Mouse (Mus musculus) hindbrain, embryonic 15.5 days (tissue): Measurements from ENCODE around the gene Spg21. TPM values are rescaled to one million over a fixed set of nuclear protein-coding genes. Genes with fewer than 3 reads are reported as not detected.

ENCODE experiments used
- ATAC-seq: fragments of 200-750 bp; cut with Nextera tagmentation; 2 replicates; pipeline ENCODE4 v1.8.0; 2017; ENCODE audit warnings: low read depth, moderate number of reproducible peaks, moderate TSS enrichment; ENCODE audit not compliant: low FRiP score
- H3K27ac ChIP-seq: fragments of 300-500 bp; sonication (generic); replicated peaks from 2 replicates; pipeline ENCODE4 v1.5.1; 2015; ENCODE audit warnings: mild to moderate bottlenecking, inconsistent platforms
- H3K27me3 ChIP-seq: fragments of 300-500 bp; sonication (generic); 2 replicates; pipeline ENCODE4 v1.6.1; 2015; ENCODE audit warnings: control low read depth, inconsistent platforms
- H3K36me3 ChIP-seq: fragments of 300-500 bp; sonication (generic); 2 replicates; pipeline ENCODE4 v1.6.1; 2015; ENCODE audit warnings: control low read depth, inconsistent platforms
- H3K4me1 ChIP-seq: fragments of 300-500 bp; sonication (generic); replicated peaks from 2 replicates; pipeline ENCODE4 v1.6.1; 2015; ENCODE audit warnings: control low read depth, inconsistent platforms
- H3K4me2 ChIP-seq: fragments of 300-500 bp; sonication (generic); 2 replicates; pipeline ENCODE4 v1.6.1; 2015; ENCODE audit warnings: moderate library complexity, mild to moderate bottlenecking, inconsistent platforms
- H3K4me3 ChIP-seq: fragments of 300-500 bp; sonication (generic); 2 replicates; pipeline ENCODE4 v1.5.1; 2015; ENCODE audit warnings: mild to moderate bottlenecking, inconsistent platforms
- H3K9ac ChIP-seq: fragments of 300-500 bp; sonication (generic); 2 replicates; pipeline ENCODE4 v1.6.1; 2015; ENCODE audit warnings: inconsistent platforms
- H3K9me3 ChIP-seq: fragments of 300-500 bp; sonication (generic); 2 replicates; pipeline ENCODE4 v1.6.1; 2016; ENCODE audit warnings: control low read depth, inconsistent platforms
- WGBS: fragments of 180-500 bp; shearing (Covaris S2); methylation state at CpG from one replicate; pipeline ENCODE4 v1.1.7; 2015; 5-methylcytosine and 5-hydroxymethylcytosine counted together
- polyA plus RNA-seq: library from polyadenylated mRNA; unstranded; fragments of >200 nt; fragmentation: Nextera tagmentation; extraction: Ambion mirVana; gene quantifications from 2 replicates; pipeline ENCODE4 v1.2.1, GENCODE M21; 2015

The Spg21 gene
- polyA plus RNA-seq, 1 experiment from 2014 or later: 117 TPM

DNA sequence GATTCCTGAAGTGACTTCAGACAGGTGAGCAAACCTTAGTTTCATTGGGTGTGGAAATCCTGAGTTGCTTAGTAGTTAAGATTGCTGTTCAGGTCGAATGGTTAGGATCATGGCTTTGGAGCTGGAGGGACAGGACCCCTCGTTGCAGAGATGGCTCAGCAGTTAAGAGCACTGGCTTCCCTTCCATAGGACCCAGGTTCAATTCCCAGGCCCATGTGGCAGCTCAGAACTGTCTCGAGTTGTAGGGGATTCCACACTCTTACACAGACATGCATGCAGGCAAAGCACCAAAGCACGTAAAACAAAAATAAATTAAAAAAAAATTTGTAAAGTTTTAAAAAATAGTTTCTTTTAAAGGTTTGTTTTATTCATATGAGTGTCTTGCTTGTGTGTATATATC is 25.5 kb upstream of the Spg21 start:
- peaks cover 5% of the 10 kb centered on the region for H3K36me3 ChIP-seq
- peaks cover 9% of the 10 kb centered on the region for H3K4me1 ChIP-seq
- 0 out of 2 replicates have a peak overlapping the region, but pooled peaks have one; percentile 94 for H3K9ac ChIP-seq
- no peaks in the 10 kb centered on the region for H3K9me3 ChIP-seq
- peak; percentile 17; the same call in 1 of the 2 replicates for ATAC-seq
- WGBS: 78% methylated on average over 4 of the region's 4 CpGs
- H3K4me3 ChIP-seq: peak overlapping the region; percentile 100; the same call in 1 of the 2 replicates
- no peaks in the 10 kb centered on the region for H3K27me3 ChIP-seq
- H3K4me2 ChIP-seq: peak overlapping the region; percentile 64
- no peak overlapping the region for H3K27ac ChIP-seq

DNA sequence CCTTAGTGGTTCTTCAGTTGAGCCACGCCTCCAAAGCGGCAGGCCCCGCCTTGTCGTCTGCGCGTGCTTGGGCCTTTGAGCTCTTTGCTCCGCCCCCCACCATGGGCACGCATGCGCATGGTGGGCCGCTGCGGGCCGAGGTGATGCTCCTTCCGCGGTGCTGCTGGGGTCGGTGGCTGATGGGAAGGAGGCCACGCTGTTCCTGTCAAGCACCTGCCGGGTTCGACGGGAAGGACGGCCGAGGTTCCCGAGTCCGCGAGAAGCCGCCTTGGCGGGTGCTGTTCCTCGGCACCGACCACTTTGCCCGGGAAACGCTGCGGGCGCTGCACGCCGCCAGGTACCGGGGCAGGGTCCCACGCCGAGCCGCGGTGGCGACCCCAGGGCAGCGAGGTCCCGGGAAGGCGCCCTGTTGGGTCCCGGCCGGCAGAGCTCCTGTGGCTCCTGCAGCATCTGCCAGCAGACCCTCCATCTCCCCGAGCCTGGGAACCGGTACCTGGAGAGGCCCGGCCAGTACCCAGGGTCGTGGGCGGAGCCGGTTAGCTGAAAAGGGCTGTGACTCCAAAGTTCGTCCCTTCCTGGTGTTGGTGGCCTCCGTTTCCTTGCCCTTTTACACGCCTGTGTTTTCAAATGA is 25.0 kb upstream of the Spg21 start, which contains the start of gene Mtfmt:
Gene Mtfmt (plus strand): TSS at position 112 of the 631 bp plus-strand sequence.
- Histone ChIP-seq H3K27me3 (no peaks in the 10 kb centered on the region), H3K9me3 (no peaks in the 10 kb centered on the region), H3K4me1 (peaks cover 9% of the 10 kb centered on the region), H3K27ac (peak within 1 kb of the TSS; percentile 77), H3K4me2 (peak within 1 kb of the TSS; percentile 64), H3K36me3 (peaks cover 11% of the 10 kb centered on the region), H3K9ac (peak within 1 kb of the TSS; percentile 94), H3K4me3 (peak within 1 kb of the TSS; percentile 100)
- under 1% methylated on average over 54 of the region's 54 CpGs for WGBS
- ATAC-seq: peak; percentile 91

DNA sequence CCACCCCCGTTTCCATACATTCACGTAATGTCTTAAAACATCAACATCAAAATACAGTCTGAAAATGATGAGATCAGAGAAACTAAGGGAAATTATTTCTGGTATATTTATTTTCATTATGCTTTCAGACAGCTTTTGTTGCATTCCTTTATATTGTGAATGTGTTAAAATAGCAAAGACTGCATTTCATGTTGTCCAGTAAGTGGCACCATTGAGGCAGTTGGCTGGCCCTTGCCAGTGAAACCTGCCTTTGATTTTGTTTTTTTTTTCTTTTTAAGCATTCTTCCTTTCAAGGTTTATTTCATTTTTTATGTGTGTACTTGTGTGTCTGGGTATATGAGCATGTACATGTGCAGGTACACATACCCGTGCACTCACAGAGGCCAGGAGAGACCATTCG is 16.1 kb upstream of the Spg21 start:
- Histone ChIP-seq H3K4me3 (no peak overlapping the region), H3K27me3 (no peaks in the 10 kb centered on the region), H3K4me1 (no peaks in the 10 kb centered on the region), H3K4me2 (no peak overlapping the region), H3K9me3 (no peaks in the 10 kb centered on the region), H3K27ac (no peak overlapping the region), H3K36me3 (peaks cover 66% of the 10 kb centered on the region), H3K9ac (no peak overlapping the region)
- no peak for ATAC-seq
- WGBS: 92% methylated on average over 4 of the region's 4 CpGs

GRCm38 (mm10) chr9:65447951-65448350 is 12.8 kb upstream of the Spg21 start:
- no peak overlapping the region for H3K4me2 ChIP-seq
- H3K9me3 ChIP-seq: no peaks in the 10 kb centered on the region
- no peak overlapping the region for H3K9ac ChIP-seq
- H3K27me3 ChIP-seq: no peaks in the 10 kb centered on the region
- 91% methylated on average over 6 of the region's 6 CpGs for WGBS
- H3K4me1 ChIP-seq: no peaks in the 10 kb centered on the region
- no peak overlapping the region for H3K27ac ChIP-seq
- H3K4me3 ChIP-seq: no peak overlapping the region
- ATAC-seq: no peak
- peaks cover 70% of the 10 kb centered on the region for H3K36me3 ChIP-seq

- WGBS: 85% methylated on average over 2 of the region's 2 CpGs
- no peak for ATAC-seq
- H3K9me3 ChIP-seq: no peaks in the 10 kb centered on the region
Observed at GRCm38 (mm10) chr9:65458975-65459374, 1.8 kb upstream of the Spg21 start.

GRCm38 (mm10) chr9:65460198-65460597 is 549 bp upstream of the Spg21 start:
- Histone ChIP-seq H3K4me2 (peak overlapping the region; percentile 64), H3K36me3 (no peaks in the 10 kb centered on the region), H3K27me3 (no peaks in the 10 kb centered on the region), H3K4me3 (peak overlapping the region; percentile 94), H3K27ac (peak overlapping the region; percentile 94), H3K9me3 (no peaks in the 10 kb centered on the region), H3K9ac (peak overlapping the region; percentile 88), H3K4me1 (peaks cover 30% of the 10 kb centered on the region)
- 33% methylated on average over 3 of the region's 3 CpGs for WGBS
- ATAC-seq: no peak

More at GRCm38 (mm10) chr9:65458975-65459374, 1.8 kb upstream of the Spg21 start:
- no peak overlapping the region for H3K9ac ChIP-seq
- H3K27me3 ChIP-seq: no peaks in the 10 kb centered on the region
- H3K27ac ChIP-seq: no peak overlapping the region
- no peak overlapping the region for H3K4me3 ChIP-seq
- H3K36me3 ChIP-seq: 0 out of 2 replicates have a peak, but pooled peaks cover 2% of the 10 kb centered on the region
- H3K4me2 ChIP-seq: no peak overlapping the region
- H3K4me1 ChIP-seq: peaks cover 30% of the 10 kb centered on the region

- H3K4me3 ChIP-seq: no peak overlapping the region
- WGBS: 79% methylated on average over 5 of the region's 5 CpGs
- H3K27ac ChIP-seq: no peak overlapping the region
- no peak overlapping the region; the same call in 1 of the 2 replicates for H3K4me2 ChIP-seq
- H3K9ac ChIP-seq: no peak overlapping the region
- peaks cover 30% of the 10 kb centered on the region for H3K4me1 ChIP-seq
- no peak for ATAC-seq
- H3K36me3 ChIP-seq: 0 out of 2 replicates have a peak, but pooled peaks cover 8% of the 10 kb centered on the region
- H3K27me3 ChIP-seq: no peaks in the 10 kb centered on the region
- no peaks in the 10 kb centered on the region for H3K9me3 ChIP-seq
Observed at GRCm38 (mm10) chr9:65462544-65462943, 1.8 kb downstream of the Spg21 start.

DNA sequence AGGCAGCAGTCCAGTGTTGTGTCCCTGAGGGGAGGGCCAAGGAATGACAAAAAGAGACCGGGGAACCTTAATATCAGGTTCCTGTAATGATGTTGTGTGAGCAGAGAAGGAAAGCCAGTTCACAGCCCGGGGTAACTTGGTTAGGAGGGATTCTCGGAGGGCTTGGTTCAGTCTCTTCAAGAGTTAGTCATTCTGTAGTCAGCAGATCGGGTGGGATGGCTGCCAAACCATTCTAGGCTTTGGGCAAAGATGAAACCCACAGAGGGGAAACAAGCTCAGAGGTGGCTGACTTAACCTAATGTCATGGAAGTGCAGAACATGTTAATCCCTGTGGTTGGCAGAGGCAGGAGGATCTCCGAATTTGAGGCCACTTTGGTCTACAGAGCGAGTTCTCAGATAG is 3.4 kb downstream of the Spg21 start:
- H3K4me1 ChIP-seq: peaks cover 30% of the 10 kb centered on the region
- WGBS: 92% methylated on average over 6 of the region's 6 CpGs
- H3K9me3 ChIP-seq: no peaks in the 10 kb centered on the region
- no peak overlapping the region for H3K4me2 ChIP-seq
- no peak overlapping the region for H3K4me3 ChIP-seq
- peaks cover 16% of the 10 kb centered on the region for H3K36me3 ChIP-seq
- no peak for ATAC-seq
- no peak overlapping the region for H3K9ac ChIP-seq
- H3K27ac ChIP-seq: no peak overlapping the region
- H3K27me3 ChIP-seq: no peaks in the 10 kb centered on the region

- H3K4me3 ChIP-seq: no peak overlapping the region
- WGBS: 97% methylated on average over 2 of the region's 2 CpGs
- no peaks in the 10 kb centered on the region for H3K27me3 ChIP-seq
- H3K9me3 ChIP-seq: no peaks in the 10 kb centered on the region
- H3K36me3 ChIP-seq: peaks cover 27% of the 10 kb centered on the region
- peaks cover 24% of the 10 kb centered on the region for H3K4me1 ChIP-seq
- H3K4me2 ChIP-seq: no peak overlapping the region
- H3K9ac ChIP-seq: no peak overlapping the region
- H3K27ac ChIP-seq: no peak overlapping the region
- ATAC-seq: no peak
Observed at GRCm38 (mm10) chr9:65465241-65465640, 4.5 kb downstream of the Spg21 start.

DNA sequence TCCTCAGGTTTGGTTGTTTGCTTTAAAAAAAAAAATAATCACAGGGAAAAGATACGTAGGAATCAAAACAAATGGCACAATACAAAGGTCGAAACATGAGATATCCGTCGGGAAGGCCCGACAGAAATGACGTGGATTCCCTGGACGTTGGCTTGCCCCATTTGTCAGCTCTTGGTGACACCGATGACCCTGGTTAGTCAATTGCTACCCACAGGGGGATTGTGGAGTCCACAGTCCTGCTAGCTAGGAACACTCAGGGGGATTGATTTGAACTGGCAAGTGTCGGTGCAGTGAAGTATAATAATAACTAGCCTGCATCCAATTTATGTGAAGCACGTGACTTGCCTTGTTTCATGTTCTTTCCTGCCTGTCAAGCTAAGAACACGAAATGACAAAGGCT is 6.9 kb downstream of the Spg21 start:
- peaks cover 42% of the 10 kb centered on the region for H3K36me3 ChIP-seq
- no peaks in the 10 kb centered on the region for H3K27me3 ChIP-seq
- no peak for ATAC-seq
- H3K4me3 ChIP-seq: no peak overlapping the region
- H3K27ac ChIP-seq: no peak overlapping the region
- H3K4me1 ChIP-seq: peaks cover 4% of the 10 kb centered on the region
- no peaks in the 10 kb centered on the region for H3K9me3 ChIP-seq
- 63% methylated on average over 11 of the region's 11 CpGs for WGBS
- no peak overlapping the region for H3K9ac ChIP-seq
- no peak overlapping the region for H3K4me2 ChIP-seq

- Histone ChIP-seq H3K9me3 (no peaks in the 10 kb centered on the region), H3K27me3 (no peaks in the 10 kb centered on the region), H3K27ac (no peak overlapping the region), H3K4me3 (no peak overlapping the region), H3K4me1 (no peaks in the 10 kb centered on the region), H3K9ac (no peak overlapping the region), H3K36me3 (peaks cover 64% of the 10 kb centered on the region), H3K4me2 (no peak overlapping the region)
- ATAC-seq: no peak
- 92% methylated on average over 4 of the region's 4 CpGs for WGBS
Observed at GRCm38 (mm10) chr9:65472769-65473168, 12.0 kb downstream of the Spg21 start.

DNA sequence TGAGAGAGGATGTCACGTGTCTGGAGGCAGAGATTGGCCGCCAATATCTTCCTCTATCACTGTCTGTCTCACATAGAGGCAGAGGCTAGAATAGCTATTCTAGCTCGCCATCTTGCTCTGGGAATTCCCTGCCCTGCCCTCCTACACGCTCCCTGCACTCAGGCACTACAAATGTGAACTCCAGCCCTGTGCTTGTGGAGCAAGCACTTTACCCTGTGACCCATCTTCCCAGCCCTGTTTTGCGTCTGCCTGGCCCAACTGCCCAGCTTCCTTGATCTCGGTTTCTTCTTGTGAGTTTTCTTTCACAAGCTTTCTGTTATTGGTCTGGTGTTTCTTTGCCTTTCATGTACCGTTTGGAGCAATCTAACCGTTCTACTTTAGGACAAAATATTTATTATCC is 18.4 kb downstream of the Spg21 start:
- Histone ChIP-seq H3K9me3 (no peaks in the 10 kb centered on the region), H3K9ac (no peak overlapping the region), H3K27me3 (no peaks in the 10 kb centered on the region), H3K36me3 (peaks cover 66% of the 10 kb centered on the region), H3K27ac (no peak overlapping the region), H3K4me1 (no peaks in the 10 kb centered on the region), H3K4me3 (no peak overlapping the region), H3K4me2 (no peak overlapping the region)
- 89% methylated on average over 8 of the region's 8 CpGs for WGBS
- ATAC-seq: no peak

DNA sequence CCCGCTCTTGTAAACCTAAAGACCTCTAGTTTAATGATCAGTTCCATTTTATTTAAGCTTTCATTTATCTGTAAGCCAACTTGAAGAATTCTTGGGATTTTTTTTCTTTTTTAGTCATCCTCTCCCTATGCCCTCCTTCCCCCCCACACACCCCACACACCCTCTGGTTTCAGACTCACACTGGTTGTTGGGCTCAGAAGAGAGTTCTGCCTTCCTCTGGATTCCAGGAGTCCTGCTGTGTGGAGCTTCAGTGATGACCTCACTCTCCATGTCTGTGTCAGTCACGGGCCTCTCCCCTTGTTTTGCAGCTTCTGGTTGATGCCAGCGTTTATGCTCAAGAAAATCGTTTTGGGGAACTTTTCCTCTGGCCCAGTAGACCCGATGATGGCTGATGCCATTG is 19.3 kb downstream of the Spg21 start:
- no peaks in the 10 kb centered on the region for H3K4me1 ChIP-seq
- no peaks in the 10 kb centered on the region for H3K9me3 ChIP-seq
- no peak overlapping the region for H3K9ac ChIP-seq
- no peaks in the 10 kb centered on the region for H3K27me3 ChIP-seq
- peaks cover 68% of the 10 kb centered on the region for H3K36me3 ChIP-seq
- no peak overlapping the region for H3K4me3 ChIP-seq
- no peak for ATAC-seq
- 88% methylated on average over 5 of the region's 5 CpGs for whole genome bisulfite sequencing
- no peak overlapping the region for H3K4me2 ChIP-seq
- H3K27ac ChIP-seq: no peak overlapping the region
